Mouse (Mus musculus) left cerebral cortex, postnatal 10 days (tissue): Measurements from ENCODE around the gene Esam. TPM values are rescaled to one million over a fixed set of nuclear protein-coding genes. Genes with fewer than 3 reads are reported as not detected.

Source experiments
- DNase-seq, 2 experiments: peaks; one replicate each; pipeline ENCODE4 v3.0.0; 2021 to 2022; ENCODE audit warnings: low spot score in 2 of 2, mixed read lengths in 1 of 2; ENCODE audit errors: extremely low spot score in 1 of 2
- intact Hi-C: fragments of 180-260 bp; cut with DNase I; formaldehyde crosslinking; loops from one replicate; pipeline ENCODE4 v1.15.1; 2025
- total RNA-seq, 2 experiments: library from RNA; stranded (reverse); gene quantifications; 2 replicates each; pipeline ENCODE4 v1.2.3; 2021

The Esam gene
- total RNA-seq, 2 experiments from 2014 or later: 29.5 to 29.6 TPM

- DNase-seq: no peak
- intact Hi-C loops: no loop called here
These were observed 520 bp downstream of the Esam start for GRCm38 (mm10) chr9:37528225-37528970.

- peak in 1 of 2 experiments; percentile 92 for DNase-seq
- intact Hi-C loops: loop anchor here (5.0 kb wide), 1 partner anchor 43 kb away; the partner anchor contains the start of gene Msantd2
These were observed 2.4 kb downstream of the Esam start for GRCm38 (mm10) chr9:37530031-37530887.

- peak in 1 of 2 experiments; percentile 84 for DNase-seq
- intact Hi-C loops: loop anchor here (5.0 kb wide), 1 partner anchor 44 kb away; the partner anchor contains the start of gene Msantd2
These were observed 3.2 kb downstream of the Esam start for GRCm38 (mm10) chr9:37530888-37531705.

- intact Hi-C loops: no loop called here
- DNase-seq: no peak
These were observed 9.0 kb downstream of the Esam start for GRCm38 (mm10) chr9:37536851-37537250.

- DNase-seq: no peak
- intact Hi-C loops: no loop called here
These were observed 9.9 kb downstream of the Esam start for GRCm38 (mm10) chr9:37537658-37538250.

- intact Hi-C loops: loop anchor here (5.0 kb wide), 1 partner anchor 127 kb away; no protein-coding TSS in a partner anchor
- peak in 1 of 2 experiments; percentile 71 for DNase-seq
These were observed 11.5 kb downstream of the Esam start, which contains the start of gene Vsig2 for GRCm38 (mm10) chr9:37539170-37540025. Vsig2 (plus strand) TSS chr9:37539255.

- DNase-seq: peak in 1 of 2 experiments; percentile 25
- intact Hi-C loops: loop anchor here (5.0 kb wide), 1 partner anchor 128 kb away; no protein-coding TSS in a partner anchor
These were observed 12.3 kb downstream of the Esam start for GRCm38 (mm10) chr9:37540226-37540625.

- intact Hi-C loops: loop anchor here (5.0 kb wide), 1 partner anchor 129 kb away; no protein-coding TSS in a partner anchor
These were observed 13.1 kb downstream of the Esam start for GRCm38 (mm10) chr9:37540701-37541575.

GRCm38 (mm10) chr9:37541851-37542642, 14.2 kb downstream of the Esam start:
- no peak for DNase-seq
- intact Hi-C loops: loop anchor here (5.0 kb wide), 1 partner anchor 130 kb away; no protein-coding TSS in a partner anchor

More at GRCm38 (mm10) chr9:37540701-37541575, 13.1 kb downstream of the Esam start:
- DNase-seq: no peak

- DNase-seq: no peak
- intact Hi-C loops: loop anchor here (2.0 to 5.0 kb wide), 2 partner anchors 81 to 132 kb away; no protein-coding TSS in a partner anchor
These were observed 16.1 kb downstream of the Esam start for GRCm38 (mm10) chr9:37543869-37544440.

- intact Hi-C loops: loop anchor here (2.0 to 5.0 kb wide), 2 partner anchors 82 to 132 kb away; no protein-coding TSS in a partner anchor
These were observed 16.7 kb downstream of the Esam start for GRCm38 (mm10) chr9:37544447-37545165.

GRCm38 (mm10) chr9:37545166-37545610, 17.3 kb downstream of the Esam start:
- intact Hi-C loops: loop anchor here (2.0 kb wide), 1 partner anchor 82 kb away; no protein-coding TSS in a partner anchor
- DNase-seq: no peak

More at GRCm38 (mm10) chr9:37544447-37545165, 16.7 kb downstream of the Esam start:
- peak; percentile 58 to 82 for DNase-seq

GRCm38 (mm10) chr9:37545847-37546452, 18.1 kb downstream of the Esam start:
- DNase-seq: no peak
- intact Hi-C loops: loop anchor here (2.0 kb wide), 1 partner anchor 83 kb away; no protein-coding TSS in a partner anchor

GRCm38 (mm10) chr9:37546889-37547288, 19.0 kb downstream of the Esam start:
- no peak for DNase-seq
- intact Hi-C loops: no loop called here
